Mouse (Mus musculus): ENCODE measurements around the gene Gm15737. TPM values are rescaled to one million over a fixed set of nuclear protein-coding genes. Genes with fewer than 3 reads are reported as not detected.

Gm15737 gene
- total RNA-seq (2021), result under 1 TPM; 0.09 to 0.14 TPM

GRCm38 (mm10) chr6:92869089-92869581 is at the start of gene Gm15737:
Gene Gm15737, plus strand, starts transcription at chr6:92869357.
- DNase-seq, result peak; percentile 61

- DNase-seq, result no peak
These were observed 47.6 kb upstream of the Gm15737 start for GRCm38 (mm10) chr6:92821606-92822005.

- no peak for DNase-seq
These were observed 47.2 kb upstream of the Gm15737 start for GRCm38 (mm10) chr6:92822006-92822405.

GRCm38 (mm10) chr6:92823991-92824390 is 45.2 kb upstream of the Gm15737 start:
- no peak for DNase-seq

- no peak for DNase-seq
These were observed 42.6 kb upstream of the Gm15737 start for GRCm38 (mm10) chr6:92826561-92826960.

- DNase-seq, result peak; percentile 36
These were observed 41.8 kb upstream of the Gm15737 start for GRCm38 (mm10) chr6:92827360-92827759.

- DNase-seq, result no peak
These were observed 40.0 kb upstream of the Gm15737 start for GRCm38 (mm10) chr6:92829148-92829547.

- peak; percentile 25 for DNase-seq
These were observed 38.1 kb upstream of the Gm15737 start for GRCm38 (mm10) chr6:92831106-92831505.

- no peak for DNase-seq
These were observed 27.2 kb upstream of the Gm15737 start for GRCm38 (mm10) chr6:92842000-92842399.

GRCm38 (mm10) chr6:92843474-92843873 is 25.7 kb upstream of the Gm15737 start:
- no peak for DNase-seq

- no peak for DNase-seq
These were observed 23.3 kb upstream of the Gm15737 start for GRCm38 (mm10) chr6:92845898-92846297.

GRCm38 (mm10) chr6:92846614-92847013 is 22.5 kb upstream of the Gm15737 start:
- no peak for DNase-seq

GRCm38 (mm10) chr6:92849208-92849607 is 19.9 kb upstream of the Gm15737 start:
- DNase-seq, result peak; percentile 58

- DNase-seq, result peak; percentile 84
These were observed 18.9 kb upstream of the Gm15737 start for GRCm38 (mm10) chr6:92850250-92850649.

GRCm38 (mm10) chr6:92854873-92855272 is 14.3 kb upstream of the Gm15737 start:
- no peak for DNase-seq

GRCm38 (mm10) chr6:92857761-92858160 is 11.4 kb upstream of the Gm15737 start:
- DNase-seq, result no peak

- no peak for DNase-seq
These were observed 10.2 kb upstream of the Gm15737 start for GRCm38 (mm10) chr6:92858721-92859510.

- DNase-seq, result no peak
These were observed 8.8 kb upstream of the Gm15737 start for GRCm38 (mm10) chr6:92860285-92860912.

- DNase-seq, result peak; percentile 42
These were observed 6.6 kb upstream of the Gm15737 start for GRCm38 (mm10) chr6:92862599-92862998.

GRCm38 (mm10) chr6:92869582-92870219 is 544 bp downstream of the Gm15737 start:
- DNase-seq, result peak; percentile 50

GRCm38 (mm10) chr6:92871813-92872212 is 2.7 kb downstream of the Gm15737 start:
- DNase-seq, result no peak

GRCm38 (mm10) chr6:92872766-92873165 is 3.6 kb downstream of the Gm15737 start:
- DNase-seq, result no peak

GRCm38 (mm10) chr6:92874854-92875253 is 5.7 kb downstream of the Gm15737 start:
- DNase-seq, result peak; percentile 39
